Mouse (Mus musculus) ES-E14 (cell line): ENCODE data around the gene Cntnap2.

Source experiments
- CHD2 ChIP-seq: IDR thresholded peaks from 2 replicates; pipeline ENCODE4 v1.6.1; 2014; ENCODE audit warnings: mild to moderate bottlenecking, low read depth, low read length, inconsistent platforms
- HCFC1 ChIP-seq: IDR thresholded peaks from 2 replicates; pipeline ENCODE4 v1.6.1; 2012; ENCODE audit warnings: low read length, inconsistent platforms, borderline replicate concordance; ENCODE audit not compliant: insufficient read depth

DNA sequence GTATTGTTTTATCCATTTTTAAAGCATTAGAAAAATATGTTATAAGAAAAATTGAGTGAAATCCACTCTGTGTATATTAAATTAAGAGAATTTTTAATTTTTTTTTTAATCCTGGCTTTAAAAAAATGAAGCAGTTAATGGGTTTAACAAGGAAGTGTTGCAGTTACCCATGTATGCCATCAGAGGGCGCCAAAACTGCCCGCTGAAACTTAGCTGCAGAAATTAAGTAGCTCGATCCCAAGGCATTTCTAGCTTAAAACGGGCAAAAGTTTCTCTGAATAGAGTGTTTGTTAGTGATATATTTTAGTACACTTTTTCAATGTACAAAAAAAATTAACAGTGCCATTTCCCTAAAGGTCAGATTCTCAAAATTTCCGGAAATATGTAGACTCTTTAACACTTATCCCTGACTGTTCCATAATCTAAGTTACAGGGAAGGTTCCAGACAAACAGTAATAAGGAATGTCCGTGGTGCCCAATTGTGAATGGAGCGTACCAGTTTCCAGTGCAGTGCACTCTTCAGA is 2132.2 kb downstream of the Cntnap2 start:
- no peak for TF ChIP-seq HCFC1
- TF ChIP-seq CHD2 = no peak
